Mouse (Mus musculus) embryonic fibroblast, embryonic 13.5 days (primary cell): ENCODE results near the gene Hist1h2bg. TPM values are rescaled to one million over a fixed set of nuclear protein-coding genes. Genes with fewer than 3 reads are reported as not detected.
A peak's percentile ranks its signal among the peaks of the same experiment; 100 is the strongest.

Experiments used
- H3K27ac ChIP-seq: 2 replicates; pipeline ENCODE4 v1.5.1; 2012; ENCODE audit warnings: low read length, control low read depth, inconsistent platforms; ENCODE audit not compliant: insufficient read depth
- H3K4me1 ChIP-seq: 2 replicates; pipeline ENCODE4 v1.6.1; 2011; ENCODE audit warnings: low read length; ENCODE audit not compliant: control insufficient read depth, insufficient read depth
- H3K4me3 ChIP-seq: 2 replicates; pipeline ENCODE4 v1.5.1; 2011; ENCODE audit warnings: mild to moderate bottlenecking, control low read depth, low read length; ENCODE audit not compliant: insufficient read depth
- CTCF ChIP-seq: IDR thresholded peaks from 2 replicates; pipeline ENCODE4 v1.5.1; 2011; ENCODE audit warnings: mild to moderate bottlenecking, control low read depth, low read length, moderate library complexity, borderline replicate concordance; ENCODE audit not compliant: insufficient read depth
- POLR2A ChIP-seq: IDR thresholded peaks from 2 replicates; pipeline ENCODE4 v1.6.1; 2011; ENCODE audit warnings: low read depth, mild to moderate bottlenecking, control low read depth, low read length, moderate library complexity
- polyA plus RNA-seq: library from polyadenylated mRNA; stranded (reverse); fragments of >200 nt; gene quantifications from 2 replicates; pipeline ENCODE4 v1.2.4, GENCODE M21; 2011; ENCODE audit warnings: low read depth; ENCODE audit not compliant: missing spikeins, insufficient read length

The Hist1h2bg gene
- polyA plus RNA-seq: 12.6 and 22.6 TPM in 2 replicates

DNA sequence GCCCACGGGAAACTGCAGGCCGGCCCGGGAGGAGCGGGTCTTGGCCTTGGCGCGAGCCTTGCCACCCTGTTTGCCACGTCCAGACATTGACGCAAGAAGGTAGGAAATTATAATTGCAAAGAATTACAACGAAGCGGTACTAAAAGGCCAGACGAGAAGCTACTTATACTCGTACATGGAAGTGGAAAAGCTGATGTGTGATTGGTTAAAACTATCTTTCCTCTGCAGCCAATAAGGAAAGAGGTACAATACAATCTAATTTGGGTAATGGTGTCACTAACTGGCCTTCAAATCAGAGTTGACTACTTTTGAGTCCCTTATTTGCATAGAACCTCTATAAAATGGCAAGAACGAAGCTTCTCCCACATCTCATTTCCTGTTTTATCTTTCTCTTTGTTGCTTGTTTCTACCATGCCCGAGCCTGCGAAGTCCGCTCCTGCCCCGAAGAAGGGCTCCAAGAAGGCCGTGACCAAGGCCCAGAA is at the start of gene Hist1h2bg, which contains the start of gene Hist1h2ae:
Gene Hist1h2bg (plus strand): TSS at position 375 of the 482 bp plus-strand sequence.
Gene Hist1h2ae (minus strand): TSS at position 199 of the 482 bp plus-strand sequence.
- Histone ChIP-seq H3K4me3 (peak within 1 kb of the TSS; percentile 65), H3K27ac (peak within 1 kb of the TSS; percentile 85), H3K4me1 (no peaks in the 10 kb centered on the region)
- TF ChIP-seq CTCF: no peak
- TF ChIP-seq POLR2A: peak; percentile 66; the same call in 1 of the 2 replicates

DNA sequence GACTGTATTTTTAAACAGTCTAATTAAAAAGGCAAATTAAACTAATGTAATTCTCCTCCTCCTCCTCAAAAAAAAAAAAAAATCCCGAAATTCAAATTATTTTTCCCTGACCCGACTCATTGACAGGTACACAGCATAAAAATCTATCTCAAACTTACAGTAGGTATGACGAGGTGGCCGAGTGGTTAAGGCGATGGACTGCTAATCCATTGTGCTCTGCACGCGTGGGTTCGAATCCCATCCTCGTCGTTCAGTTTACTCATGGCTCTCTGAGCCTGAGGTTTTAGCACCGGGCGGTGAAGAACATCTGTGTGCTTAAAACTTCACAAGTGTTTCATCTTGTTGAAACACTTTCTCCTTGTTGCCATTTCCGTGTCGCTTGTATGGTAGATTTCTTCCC is 49.5 kb upstream of the Hist1h2bg start:
- Histone ChIP-seq H3K4me1 (no peaks in the 10 kb centered on the region; the same call in 1 of the 2 replicates), H3K27ac (no peak overlapping the region), H3K4me3 (no peak overlapping the region)
- TF ChIP-seq CTCF: no peak
- no peak for TF ChIP-seq POLR2A

DNA sequence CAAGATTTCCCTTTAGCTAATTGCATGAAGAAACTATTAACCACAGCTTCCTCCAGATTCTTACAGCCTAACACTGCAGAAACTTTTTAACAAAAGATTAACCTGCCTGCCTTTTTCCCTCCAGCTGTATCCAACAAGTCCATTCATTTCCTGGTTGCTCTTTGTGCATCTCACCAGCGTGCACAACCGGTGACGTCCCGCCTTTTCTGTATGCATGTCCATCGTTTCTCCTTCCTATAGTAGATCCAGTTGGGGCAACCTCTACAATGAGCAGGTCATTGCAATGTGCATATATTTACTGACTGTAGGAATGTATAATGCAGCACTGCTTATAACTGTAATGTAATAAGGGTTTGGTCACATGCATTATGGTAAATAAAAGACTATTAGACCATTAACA is 47.2 kb upstream of the Hist1h2bg start:
- TF ChIP-seq CTCF (no peak), POLR2A (no peak)
- Histone ChIP-seq H3K4me3 (no peak overlapping the region), H3K27ac (no peak overlapping the region), H3K4me1 (peaks cover 5% of the 10 kb centered on the region)

DNA sequence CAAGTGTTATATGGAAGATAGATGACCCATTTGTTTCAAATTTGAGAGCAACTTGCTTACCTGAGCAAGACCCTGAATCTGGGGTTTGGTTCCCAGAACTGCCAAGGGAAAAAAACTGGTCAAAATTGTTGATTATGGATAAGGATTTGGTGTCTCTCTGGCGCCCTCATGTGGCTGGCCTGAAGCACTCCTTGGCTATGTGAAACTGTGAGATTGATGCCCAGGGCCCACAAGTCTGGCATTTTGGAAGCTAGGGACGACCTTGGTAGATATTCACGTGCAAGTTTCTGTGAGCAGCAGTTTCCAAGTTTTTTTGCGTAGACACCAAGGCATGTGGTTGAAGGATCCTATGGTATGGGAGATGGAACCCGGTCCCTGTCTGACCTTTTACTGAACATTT is 46.5 kb upstream of the Hist1h2bg start:
- Histone ChIP-seq H3K27ac (no peak overlapping the region), H3K4me1 (peaks cover 7% of the 10 kb centered on the region), H3K4me3 (no peak overlapping the region)
- TF ChIP-seq POLR2A: no peak
- peak; percentile 82; the same call in 1 of the 2 replicates for TF ChIP-seq CTCF

DNA sequence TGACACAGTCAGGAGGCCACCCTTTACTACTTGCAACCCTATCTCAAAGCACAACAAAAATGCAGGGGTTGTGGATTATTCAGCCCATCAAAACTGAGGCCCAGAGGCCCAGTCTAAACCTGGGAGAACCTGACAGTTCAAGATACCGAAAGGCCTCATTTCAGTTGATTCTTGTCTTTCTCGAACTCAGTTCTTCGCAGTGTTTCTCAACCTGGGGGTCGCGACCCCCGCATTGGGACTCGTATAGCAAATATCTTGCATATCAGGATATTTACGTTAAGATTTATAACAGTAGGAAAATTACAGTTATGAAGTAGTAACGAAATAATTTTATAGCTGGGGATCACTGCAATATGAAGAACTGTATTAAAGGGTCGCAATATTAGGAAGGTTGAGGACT is 45.3 kb upstream of the Hist1h2bg start:
- Histone ChIP-seq H3K27ac (no peak overlapping the region), H3K4me1 (peaks cover 7% of the 10 kb centered on the region)
- TF ChIP-seq CTCF: no peak
- no peak for TF ChIP-seq POLR2A

DNA sequence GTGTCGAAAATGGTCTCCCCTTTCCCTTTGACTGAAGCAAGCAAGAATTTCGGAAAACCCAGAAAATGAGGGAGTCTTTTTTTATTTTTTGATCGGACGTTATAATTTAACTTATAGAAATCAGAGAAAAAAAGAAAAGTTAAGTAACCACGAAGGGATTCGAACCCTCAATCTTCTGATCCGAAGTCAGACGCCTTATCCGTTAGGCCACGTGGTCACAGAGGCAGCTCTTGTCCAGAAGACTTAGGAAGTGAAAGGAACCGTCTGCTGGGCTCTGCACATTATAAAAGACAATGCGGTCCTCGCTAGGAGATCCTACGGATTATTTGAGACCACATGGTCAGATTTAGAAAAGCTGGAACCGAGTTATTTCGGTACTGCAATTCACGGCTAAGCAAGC is 44.9 kb upstream of the Hist1h2bg start:
- TF ChIP-seq POLR2A (no peak), CTCF (no peak)
- peak overlapping the region; percentile 70 for H3K4me3 ChIP-seq
- H3K27ac ChIP-seq: 0 out of 2 replicates have a peak overlapping the region, but pooled peaks have one; percentile 11
- peaks cover 7% of the 10 kb centered on the region; the same call in 1 of the 2 replicates for H3K4me1 ChIP-seq

More for the DNA sequence above, 45.3 kb upstream of the Hist1h2bg start:
- no peak overlapping the region; the same call in 1 of the 2 replicates for H3K4me3 ChIP-seq

DNA sequence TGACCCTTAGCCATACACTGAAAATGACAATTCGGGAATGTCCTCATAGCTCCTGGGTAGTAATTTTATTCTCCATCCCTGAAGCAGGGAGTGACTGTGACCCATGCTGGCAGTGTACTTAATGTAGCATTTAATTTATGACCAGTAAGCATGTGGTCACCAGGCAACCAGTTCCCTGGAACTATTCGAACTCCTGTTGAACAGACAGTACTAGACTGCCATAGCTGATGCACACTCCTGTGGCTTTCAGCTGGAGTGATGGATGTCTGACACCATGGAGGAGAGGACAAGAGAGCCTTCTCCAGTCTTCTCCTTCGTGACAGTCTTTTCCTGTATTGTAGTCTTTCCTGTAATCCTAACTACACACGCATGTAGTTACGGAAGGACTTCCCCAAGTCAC is 42.2 kb upstream of the Hist1h2bg start:
- H3K4me3 ChIP-seq: no peak overlapping the region
- TF ChIP-seq POLR2A (no peak), CTCF (no peak)
- peaks cover 7% of the 10 kb centered on the region; the same call in 1 of the 2 replicates for H3K4me1 ChIP-seq

DNA sequence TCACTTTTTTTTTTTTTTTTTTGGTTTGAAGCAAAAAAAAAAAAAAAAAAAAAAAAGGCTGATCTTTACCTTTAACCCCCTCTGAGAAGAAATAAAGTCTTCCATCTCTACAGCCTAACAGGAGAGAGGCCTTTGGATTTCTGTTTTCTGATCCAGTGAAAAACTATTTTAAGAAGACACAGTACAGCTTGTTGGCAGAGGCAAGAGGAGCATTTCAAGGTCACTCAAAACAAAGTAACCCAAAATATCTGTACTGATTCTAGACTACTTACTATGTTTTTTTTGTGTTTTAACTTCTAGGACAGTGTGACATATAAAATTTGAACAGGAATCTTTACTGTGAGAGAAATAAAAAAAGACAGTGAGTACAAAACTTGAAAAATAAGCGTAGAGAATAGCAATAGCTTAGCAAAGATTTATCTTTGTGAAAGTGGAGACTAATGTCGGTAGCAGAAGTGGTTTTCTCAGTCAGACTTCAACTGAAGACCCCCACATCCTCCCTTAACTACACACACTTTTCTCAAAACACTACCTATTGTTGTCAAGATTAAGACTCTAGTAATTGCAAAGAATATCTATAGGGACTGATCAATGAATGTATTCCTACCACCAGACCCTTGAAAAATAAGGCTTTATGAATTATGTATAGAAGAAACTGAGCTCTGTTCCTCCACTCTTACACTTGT is 41.6 kb upstream of the Hist1h2bg start:
- no peak overlapping the region for H3K27ac ChIP-seq
- TF ChIP-seq CTCF (no peak), POLR2A (no peak)
- H3K4me3 ChIP-seq: 0 out of 2 replicates have a peak overlapping the region, but pooled peaks have one; percentile 66
- H3K4me1 ChIP-seq: peaks cover 7% of the 10 kb centered on the region; the same call in 1 of the 2 replicates

More for the DNA sequence above, 42.2 kb upstream of the Hist1h2bg start:
- no peak overlapping the region for H3K27ac ChIP-seq

DNA sequence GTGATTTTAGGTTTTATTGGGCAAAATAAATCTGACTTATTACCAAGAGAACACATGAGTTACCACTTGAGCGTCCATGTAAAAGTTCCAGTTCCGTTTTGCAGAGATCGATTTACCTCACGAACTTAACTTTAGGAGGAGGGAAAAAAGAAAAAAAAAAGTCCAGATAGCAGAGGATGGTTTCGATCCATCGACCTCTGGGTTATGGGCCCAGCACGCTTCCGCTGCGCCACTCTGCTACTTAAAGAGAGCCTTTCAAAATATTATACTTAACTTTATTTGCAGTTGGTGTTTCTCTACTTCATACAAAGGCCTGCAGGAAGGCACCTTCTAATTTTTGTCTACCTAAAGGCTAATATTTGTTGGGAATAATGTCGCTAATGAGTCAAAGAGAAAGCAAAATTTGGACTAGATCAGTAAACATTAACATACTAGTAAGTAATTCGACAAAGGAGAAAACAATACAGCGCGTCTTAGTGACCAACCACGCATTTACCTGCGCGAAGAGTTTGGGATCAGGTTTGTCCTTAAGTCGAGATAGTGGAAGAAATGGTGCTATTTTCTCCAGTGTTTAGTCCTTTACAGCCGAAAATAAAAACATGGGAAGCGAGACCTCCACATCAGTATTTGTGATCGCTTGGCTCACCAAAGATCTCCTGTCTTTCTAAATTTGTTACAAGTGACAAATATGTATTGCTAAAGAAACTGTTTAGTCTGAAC is 40.9 kb upstream of the Hist1h2bg start:
- H3K4me3 ChIP-seq: peak overlapping the region; percentile 66
- peak overlapping the region; percentile 95 for H3K27ac ChIP-seq
- TF ChIP-seq POLR2A (0 out of 2 replicates have a peak, but pooled peaks have one; percentile 38), CTCF (no peak)
- H3K4me1 ChIP-seq: peaks cover 7% of the 10 kb centered on the region; the same call in 1 of the 2 replicates
